Mouse (Mus musculus): ENCODE measurements around the gene Fahd2a.

Fahd2a gene

DNA sequence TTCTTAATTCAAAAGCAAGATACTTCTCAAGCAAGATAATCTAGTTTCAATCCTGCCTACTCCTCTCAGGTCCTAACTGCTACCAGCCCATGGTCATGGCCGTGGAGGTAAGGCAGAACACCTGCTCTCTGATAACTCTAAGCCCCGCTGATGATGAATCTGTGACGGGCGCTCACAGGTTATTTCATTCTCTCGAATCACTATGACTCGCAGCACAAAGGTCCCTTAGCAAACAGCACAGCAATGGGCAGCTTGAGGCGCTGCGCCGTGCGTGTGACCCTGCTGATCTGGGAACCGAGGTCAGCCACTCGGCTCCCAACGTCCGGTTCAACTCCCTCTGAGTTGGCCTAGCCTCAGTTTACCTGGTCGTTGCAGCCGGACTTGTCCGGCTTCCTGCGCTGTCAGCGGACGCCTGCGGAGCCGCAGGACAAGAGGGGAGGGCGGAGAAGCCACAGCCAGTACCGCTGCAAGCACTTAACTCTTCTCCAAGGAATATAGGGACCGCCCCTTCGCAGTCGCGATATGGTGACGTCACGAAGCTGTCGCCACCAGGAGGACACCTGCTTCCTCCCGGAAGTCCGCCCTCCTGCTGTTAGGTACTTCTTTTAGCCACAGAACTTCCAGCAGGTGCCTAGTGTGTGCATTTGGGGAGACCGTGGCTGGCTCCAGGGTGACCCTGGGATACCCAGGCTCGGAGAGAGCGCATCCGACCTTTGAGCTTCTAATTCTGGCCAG, at the start of gene Fahd2a:
Gene Fahd2a, minus strand, starts transcription at position 511 of the 735 bp plus-strand sequence.
- peak; percentile 92 for DNase-seq

DNA sequence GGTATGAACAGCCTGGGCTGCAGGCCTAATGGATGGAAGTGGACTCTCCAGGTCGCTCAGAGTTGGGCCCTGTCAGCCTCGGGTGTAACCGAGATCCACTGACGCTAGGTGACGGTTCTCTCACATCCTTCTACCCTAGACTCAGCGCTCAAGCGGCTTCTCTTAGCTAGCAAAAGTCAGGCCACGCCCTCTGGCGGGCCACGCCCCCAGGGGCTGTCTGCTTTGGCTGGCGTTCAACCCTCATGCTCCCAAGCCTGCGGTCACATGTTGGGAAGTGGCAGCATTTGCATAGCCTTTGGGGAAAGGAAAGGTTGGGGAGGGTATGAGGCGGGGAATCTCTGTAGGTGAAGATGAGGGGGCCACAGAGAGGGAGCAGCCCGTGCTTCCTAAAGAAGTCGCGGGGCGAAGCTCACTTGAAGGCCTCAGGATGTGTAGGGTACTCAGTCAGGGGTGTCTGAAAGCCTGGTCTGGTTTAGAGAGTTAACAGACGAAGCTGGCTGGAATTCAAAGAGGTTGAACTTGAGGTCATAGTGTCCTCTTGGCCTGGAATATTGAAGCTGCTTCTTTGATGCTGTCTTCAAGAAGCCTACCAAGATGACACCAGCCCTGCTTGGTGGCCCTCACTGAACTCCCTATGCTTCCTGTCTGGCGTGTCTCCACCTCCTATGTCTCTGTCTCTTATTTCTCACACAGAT, 40.3 kb upstream of the Fahd2a start:
- peak; percentile 35 for DNase-seq

DNA sequence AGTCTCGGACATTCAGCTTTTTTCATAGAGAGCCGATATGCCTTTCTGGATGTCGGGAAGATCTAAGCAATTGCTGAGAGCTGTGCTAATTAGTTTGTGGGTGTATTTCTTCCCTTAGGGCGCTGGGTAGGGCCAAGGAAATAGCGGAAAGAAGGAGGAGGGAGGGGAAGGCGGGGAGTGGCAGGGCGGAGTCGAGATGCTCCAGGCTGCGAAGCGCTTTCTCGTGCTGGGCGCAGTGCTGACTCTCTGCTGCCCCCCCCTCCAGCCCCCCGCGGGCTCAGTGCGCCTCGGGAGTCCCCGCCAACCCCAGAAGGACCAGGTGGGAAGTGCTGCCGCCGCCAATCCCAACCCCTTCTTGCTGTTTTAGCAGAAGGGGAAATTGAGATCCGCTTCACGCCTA, 38.6 kb upstream of the Fahd2a start:
- DNase-seq = no peak

DNA sequence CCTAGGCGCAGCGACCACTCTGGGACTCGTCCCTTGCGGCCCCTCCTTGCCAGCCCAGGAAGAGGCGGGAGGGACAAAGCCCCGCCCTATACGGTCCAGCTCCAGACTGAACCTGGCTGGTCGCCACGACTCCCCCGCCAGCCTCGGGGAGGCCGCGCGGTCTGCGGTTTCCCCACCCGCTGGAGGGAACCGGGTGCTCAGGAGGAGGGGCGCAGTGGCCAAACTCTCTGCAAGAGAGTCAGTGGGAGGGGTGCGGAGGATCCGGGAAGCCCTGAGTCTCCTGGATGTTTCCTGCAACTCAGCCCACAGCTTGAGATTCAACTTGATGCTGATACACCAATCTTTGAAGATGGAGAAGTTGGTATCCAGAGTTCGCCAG, 38.2 kb upstream of the Fahd2a start:
- peak; percentile 51 for DNase-seq

DNA sequence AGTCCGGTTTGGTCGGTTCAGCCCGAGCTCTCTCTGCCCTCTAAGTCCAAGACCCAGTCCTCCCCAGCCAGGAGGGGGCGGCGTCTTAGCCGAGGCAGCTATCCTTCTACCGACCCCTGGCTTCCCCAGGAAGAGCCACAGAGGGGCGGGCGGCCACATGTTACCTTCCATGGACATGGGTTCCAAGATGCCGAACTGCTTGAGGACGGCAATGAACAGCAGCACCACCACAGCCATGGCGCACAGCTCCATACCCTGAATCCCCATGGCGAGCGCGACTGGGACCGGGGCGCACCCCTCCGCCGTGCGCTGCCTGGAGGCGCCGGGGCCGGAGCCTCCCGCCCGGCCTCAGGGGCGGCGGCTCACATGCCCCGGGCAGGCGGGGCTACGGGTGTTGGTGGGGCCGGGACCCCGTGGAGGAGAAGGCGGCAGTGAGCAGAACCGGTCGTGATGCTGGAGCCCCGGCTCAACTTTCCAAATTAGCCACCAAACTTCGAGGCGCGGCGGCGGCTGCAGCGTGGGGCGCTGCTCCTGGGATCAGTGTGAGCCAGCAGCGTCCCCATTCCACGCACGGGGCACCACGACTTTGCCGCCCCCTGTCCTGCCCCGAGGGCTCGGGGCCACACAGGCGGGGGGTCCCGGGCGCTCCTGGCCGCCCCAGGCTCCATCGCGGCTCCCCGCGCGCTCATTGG, 37.6 kb upstream of the Fahd2a start:
- DNase-seq = no peak

DNA sequence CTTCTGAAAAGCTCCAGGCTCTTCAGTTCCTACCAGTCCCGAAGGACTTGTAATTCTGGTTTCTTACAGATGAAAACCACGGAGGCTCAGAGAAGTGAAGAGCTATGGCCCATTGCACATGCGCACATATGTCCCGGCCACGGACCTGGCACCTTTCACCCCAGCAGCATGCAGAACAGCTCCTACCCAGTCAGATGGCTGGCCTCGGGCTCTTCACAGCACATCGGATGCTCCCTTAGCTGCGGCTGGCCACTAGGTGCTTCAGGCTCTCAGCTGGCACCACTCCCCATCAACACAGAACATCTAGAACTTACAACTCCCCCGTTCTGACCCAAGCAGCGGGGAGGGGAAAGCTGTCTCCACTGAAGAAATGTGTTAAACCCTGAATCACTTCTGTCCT, 35.4 kb upstream of the Fahd2a start:
- DNase-seq = no peak

DNA sequence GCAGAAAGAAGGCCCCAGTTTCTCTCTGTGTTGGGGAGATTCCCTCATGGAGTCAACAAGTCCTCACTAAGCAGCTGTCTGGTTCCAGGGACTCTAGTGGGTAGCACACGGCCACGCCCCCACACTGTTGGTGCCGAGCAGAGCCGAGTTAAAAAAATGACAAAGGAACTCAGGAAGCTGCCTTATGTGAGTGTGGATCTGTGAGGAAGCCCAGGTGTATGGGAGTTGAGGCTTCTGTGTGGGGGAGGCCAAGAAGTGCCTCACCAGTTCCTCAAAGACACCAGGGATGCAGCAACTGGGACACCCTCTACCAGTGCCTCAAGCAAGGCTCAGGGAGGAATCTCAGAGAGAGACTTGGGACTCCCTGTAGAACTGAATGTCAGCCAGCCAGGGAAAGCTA, 34.8 kb upstream of the Fahd2a start:
- peak; percentile 52 for DNase-seq

DNA sequence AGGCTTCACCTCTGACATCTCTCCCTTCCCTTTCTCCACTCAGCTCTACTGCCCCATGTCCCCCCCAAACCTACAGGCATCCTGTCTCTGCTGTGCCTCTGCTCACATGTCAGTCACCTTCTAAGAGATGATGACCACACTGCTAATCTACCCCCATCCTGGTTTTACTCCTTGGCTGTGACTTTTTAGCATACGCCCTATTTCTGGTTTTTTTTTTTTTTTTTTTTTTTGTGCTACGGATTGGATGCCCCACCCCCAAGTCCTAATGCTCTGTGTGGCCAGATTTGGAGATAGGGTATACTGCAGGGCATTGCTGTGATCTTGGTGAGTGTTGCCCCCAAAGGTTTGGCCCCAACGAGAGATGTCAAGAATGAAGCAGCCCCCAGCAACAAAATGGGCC, 27.9 kb upstream of the Fahd2a start:
- no peak for DNase-seq

DNA sequence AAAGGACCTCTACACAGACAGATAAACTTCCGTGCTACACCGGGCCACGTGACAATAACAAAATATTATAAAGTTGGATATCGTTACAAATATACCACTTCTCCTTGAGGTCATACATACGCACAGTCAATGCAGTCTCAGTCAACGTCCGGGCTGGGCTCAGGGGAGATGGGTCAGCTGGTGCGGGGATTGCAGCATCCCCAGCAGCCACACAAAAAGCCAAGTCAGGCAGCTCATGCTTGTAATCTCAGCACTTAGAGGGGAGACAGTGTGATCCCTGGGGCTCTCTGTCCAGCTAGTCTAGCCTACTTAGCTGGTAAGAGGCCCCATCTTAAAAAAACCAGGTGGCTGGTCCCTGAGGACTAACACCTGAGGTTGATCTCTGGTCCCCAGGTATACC, 26.9 kb upstream of the Fahd2a start:
- DNase-seq = no peak

DNA sequence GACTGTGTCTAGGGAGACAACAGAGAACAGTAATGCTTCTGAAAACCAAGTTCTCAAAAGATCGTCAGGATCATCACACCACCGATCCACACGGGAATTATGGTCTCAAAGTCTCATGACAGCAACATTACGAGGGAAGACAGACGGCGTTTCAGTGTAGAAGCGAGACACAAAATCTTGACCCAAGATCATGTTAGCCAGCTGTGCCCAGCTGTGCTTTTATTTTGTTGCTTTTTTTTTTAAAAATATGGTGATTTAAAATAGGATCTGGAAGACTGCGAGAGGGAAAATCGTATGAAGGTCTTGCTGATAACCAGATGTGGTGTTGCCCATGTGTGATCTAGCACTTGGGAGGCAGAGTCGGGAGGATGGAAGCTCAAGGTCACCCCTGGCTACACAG, 26.3 kb upstream of the Fahd2a start:
- DNase-seq = no peak

DNA sequence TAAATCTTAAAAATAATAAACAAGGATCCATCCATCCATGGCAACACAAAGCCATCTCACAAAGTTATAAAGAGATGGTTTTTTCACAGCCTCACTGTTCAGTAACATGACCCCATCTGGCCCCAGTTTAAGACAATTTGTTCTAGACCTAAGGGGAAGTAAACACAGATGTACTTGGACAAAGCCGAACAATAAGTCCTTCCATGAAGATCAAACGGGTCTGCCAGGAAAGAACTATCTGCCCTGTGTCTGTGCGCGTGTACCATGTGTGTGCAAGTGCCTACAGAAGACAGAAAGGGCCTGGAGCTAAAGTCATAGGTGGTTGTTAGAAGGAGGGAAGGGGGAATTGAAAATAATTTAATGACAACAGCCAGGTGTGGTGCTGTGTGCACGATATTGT, 25.8 kb upstream of the Fahd2a start:
- no peak for DNase-seq

DNA sequence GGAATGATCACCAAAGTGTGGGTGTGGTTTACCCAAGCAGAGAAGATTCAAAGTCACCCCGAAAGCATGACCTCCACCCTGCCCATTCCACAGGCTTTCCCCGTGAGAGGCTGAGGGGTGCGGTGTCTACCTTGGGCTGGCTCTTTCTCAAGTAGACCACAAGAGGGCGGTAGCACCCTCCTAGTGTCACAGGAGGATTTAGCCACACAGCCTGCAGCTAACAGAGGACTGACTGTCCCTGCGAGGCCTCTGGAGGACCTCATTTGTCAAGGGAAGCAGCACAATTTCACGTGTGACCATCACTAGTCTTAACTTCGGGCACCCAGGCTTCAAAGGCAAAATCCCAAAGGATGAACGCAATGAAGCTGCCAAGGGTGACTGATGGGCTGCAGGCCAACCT, 17.9 kb upstream of the Fahd2a start:
- DNase-seq = peak; percentile 67

DNA sequence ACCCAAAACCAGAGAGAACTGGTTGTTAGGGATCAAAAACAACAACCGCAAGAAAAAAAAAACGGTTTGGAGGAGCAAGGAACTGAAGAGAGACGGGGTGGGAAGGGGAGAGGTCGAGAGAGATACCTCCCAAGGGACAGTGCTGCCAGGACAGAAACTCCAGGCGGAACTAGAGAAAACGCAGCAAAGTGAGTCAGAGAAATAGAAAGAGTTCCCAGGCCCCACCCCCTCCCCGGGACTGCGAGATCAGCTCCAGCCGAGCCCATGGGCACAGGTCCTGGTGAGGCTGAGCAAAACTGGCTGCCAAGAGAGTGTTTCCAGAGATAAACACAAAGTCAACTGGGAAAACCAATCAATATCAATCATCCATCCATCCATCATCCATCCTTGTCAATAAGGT, 17.0 kb upstream of the Fahd2a start:
- no peak for DNase-seq

DNA sequence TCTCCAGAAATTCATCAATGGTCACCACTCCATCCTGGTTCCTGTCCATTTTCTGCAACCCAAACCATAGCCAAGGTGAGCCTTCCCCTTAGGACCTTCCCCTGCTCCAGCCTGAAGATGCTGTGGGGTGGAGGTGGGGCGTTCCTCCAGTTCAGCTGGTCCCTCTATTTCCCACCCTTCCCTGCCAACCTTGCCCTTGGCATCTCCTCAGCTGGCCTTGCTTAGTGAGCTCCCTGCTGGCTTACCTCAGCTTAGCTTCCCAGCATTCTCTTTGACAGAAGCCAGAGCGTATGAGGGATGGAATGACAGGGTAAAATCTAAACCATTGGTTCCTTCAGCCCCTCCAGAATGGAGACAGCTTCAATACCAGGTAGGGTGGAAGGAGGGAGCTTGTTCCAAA, 15.0 kb upstream of the Fahd2a start:
- no peak for DNase-seq

DNA sequence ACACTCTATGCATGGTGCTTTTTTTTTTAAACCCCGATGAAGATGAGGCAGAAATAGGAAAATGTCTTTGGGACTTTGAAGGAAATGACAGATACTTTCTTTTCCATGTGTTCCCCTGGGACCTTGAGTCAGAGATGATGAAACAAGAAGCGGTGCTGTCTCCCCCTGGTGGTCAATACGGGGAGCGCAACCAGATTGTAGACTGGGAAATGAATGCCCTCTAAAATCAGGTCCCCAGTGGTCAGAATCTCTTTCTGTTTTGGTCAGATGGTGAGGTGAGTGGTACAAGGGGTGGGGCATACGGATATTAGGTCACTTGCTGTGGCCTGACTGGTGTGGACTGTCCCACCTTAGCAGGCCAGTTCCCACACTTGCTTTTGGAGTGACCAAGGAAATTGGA, 9.4 kb upstream of the Fahd2a start:
- peak; percentile 58 for DNase-seq

DNA sequence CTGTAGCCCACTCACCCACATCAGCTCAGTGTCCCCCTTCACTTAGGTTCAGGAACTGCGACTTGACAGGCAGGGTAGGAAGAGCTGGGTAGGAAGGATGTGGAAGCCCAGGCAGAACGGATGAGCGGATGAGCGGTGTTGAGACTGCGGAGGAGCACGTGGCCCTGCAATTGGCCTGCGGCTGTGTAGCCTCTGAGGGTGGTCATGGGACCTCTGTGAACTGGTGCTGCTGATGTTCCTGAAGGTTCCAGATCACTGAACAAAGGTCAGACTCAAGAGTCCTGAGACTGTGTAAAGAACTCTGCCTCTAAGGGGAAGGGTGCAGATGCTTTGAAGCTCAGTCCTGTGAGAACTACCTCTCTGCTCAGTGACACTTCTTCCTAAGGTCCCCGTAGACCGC, 8.8 kb upstream of the Fahd2a start:
- no peak for DNase-seq

DNA sequence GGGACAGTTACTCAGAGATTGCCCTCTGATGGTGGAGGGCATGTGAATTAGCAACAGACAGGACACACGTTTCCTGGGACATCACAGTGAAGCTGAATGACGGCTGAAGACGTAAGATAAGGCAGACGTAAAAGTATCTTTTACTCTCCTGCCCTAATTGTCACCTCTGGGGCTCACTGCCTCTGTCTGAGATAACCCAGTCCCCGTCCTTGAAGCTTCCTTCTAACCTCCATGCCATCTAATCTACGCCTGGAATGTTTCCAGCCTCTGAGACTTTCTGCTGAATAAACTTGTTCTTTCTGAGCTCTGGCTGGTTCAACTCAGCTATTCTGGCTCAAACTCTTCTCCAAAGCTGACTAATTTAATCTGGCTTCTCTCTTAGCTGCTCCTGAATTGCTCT, 7.4 kb upstream of the Fahd2a start:
- no peak for DNase-seq

DNA sequence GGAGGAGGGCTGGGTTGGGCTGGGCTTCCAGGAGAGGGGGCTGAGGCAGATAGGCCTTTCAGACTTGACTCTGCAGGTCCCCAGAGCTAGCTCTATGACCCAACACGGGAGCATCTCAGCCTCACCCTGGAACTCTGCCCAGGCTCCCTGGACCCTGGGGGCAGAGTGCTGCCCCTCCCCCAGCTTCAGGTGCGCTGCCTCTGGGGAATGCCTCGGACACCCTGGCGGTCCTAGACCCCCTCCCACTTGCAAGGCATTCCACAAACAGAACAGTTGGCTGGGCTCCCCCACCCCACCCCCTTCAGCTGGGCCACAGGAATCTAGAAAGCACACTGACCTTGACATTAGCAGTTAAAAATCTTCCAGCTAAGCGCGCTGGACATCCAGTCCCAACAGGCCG, 5.3 kb upstream of the Fahd2a start:
- no peak for DNase-seq

DNA sequence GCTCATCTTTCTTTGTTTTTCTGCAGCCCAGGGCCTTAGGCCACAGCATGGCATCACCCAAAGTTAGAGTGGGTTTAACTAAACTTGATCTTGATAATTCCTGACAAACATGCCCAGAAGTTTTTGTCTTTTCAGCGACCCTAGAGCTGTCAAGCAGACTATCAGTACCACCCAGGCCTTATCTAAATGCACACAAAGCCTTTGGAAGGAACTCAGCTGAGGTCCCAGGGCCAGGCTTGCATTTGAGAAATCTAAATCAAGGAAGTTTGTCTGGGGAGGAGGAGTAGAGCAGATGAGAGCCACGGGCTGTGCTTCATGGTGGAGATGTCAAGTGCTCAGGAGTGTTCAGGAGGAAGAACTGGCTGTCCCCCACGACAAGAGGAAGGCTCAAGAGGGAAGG, 2.5 kb upstream of the Fahd2a start:
- no peak for DNase-seq

DNA sequence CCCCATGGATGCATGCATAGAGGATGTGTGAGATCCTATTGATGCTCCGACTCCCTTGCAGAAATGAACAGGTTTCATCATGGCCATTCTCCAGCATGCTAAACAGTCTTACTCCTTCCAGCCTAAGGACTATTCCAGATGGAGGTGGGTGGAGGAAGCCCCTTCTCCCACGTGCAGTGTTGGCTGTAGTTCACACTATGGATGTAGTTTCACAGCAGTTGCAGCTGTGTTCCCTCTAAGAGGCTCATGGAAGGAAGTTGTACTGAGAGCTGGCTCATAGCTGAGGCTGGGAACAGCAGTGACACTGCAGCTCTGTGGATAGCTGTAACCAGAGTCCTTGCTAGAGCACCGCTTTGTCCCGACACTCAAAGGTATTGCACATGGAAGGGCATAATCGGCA, 6.7 kb downstream of the Fahd2a start:
- no peak for DNase-seq

DNA sequence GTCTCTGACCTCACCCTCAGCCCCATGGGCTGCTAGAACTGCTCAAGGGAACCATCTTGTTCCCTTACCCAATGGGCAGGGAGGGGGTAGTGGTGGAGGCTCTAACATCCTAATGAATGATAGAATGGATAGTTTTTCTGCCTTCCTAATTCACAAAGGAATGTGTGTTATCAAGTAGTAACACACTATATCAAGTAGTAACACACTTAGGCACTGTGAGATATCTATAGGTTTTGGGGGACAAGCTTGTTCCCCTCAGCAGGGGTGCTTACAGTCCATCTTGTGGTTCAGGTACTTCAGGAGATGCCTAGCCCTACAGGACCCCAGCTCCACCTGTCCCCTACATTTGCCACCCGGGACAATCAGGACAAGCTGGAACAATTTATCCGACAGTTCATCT, 8.8 kb downstream of the Fahd2a start:
- DNase-seq = no peak

DNA sequence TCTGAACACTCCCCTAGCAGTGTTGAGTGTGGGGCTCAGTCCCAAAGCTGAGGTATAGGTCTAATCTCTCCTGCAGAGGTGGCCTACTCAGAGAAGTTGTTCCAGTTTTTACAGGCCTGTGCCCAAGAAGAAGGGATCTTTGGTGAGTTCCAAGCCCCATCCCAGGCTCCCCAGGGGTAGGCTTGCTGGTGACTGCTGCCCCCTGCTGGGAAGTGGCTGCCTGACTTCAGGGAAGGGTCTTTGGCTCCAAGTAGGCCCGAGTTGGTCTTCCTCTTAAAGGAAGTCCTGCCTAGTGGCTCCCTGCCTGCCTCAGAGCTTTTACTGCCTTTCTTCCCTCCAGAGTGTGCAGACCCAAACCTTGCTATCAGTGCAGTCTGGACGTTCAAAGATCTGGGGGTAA, 9.2 kb downstream of the Fahd2a start:
- no peak for DNase-seq

DNA sequence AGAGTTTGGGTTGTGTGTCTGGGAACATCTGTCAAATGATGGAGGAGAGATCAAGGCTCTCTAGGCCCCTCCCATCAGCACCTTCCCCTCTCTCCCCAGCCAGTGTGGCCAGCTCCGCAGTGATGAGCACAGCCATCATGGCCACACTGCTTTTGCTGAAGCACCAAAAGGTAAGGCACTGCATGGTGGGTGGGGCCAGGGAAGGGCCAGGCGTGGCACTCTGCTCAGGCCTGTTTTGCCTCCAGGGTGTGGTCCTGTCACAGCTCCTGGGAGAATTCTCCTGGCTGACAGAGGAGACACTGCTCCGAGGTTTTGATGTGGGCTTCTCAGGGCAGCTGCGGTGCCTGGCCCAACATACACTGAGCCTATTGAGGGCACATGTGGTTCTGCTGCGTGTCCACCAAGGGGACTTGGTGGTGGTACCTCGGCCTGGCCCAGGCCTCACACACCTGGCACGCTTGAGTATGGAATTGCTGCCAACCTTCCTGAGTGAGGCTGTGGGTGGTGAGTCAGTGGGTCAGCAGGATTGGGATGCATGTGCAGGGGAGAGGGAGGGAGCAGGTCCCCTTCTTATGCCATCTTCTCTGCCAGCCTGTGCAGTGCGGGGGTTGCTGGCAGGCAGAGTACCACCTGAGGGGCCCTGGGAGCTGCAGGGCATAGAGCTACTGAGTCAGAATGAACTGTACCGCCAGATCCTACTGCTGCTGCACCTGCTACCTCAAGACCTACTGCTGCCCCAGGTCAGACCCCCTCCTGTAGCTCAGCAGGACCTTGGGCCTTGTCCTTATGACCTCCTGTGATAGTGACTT, 10.7 kb downstream of the Fahd2a start:
- no peak for DNase-seq

Data from right cerebral cortex, adult 18-20 months (tissue).